Mouse (Mus musculus): ENCODE data around the gene Itgb3.
A peak's percentile ranks its signal among the peaks of the same experiment; 100 is the strongest.

Itgb3 gene

DNA sequence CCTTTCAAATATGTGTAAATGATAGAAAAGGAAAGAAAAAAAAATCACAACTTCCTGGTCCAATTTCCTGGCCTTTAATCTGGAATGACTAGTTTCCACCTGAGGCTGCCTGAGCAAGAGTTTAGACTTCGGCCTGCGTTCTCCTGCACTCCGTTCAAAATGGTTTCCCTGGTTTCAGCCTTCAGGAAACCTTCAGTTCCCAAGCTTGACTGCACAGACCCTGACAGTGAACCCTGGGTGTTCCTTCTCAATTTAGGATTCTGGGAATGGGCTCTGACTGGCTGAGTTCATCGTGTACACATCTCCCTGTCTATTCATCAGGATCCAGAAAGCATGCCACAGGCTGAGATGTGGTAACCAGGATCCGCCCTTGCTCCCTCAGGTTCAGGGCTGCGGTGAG lies 3.6 kb upstream of the Itgb3 start:
- no peak for TF ChIP-seq GATA4 (IDR thresholded peaks at IDR 0.05; ENCODE audit: insufficient replicate concordance, low read length)

DNA sequence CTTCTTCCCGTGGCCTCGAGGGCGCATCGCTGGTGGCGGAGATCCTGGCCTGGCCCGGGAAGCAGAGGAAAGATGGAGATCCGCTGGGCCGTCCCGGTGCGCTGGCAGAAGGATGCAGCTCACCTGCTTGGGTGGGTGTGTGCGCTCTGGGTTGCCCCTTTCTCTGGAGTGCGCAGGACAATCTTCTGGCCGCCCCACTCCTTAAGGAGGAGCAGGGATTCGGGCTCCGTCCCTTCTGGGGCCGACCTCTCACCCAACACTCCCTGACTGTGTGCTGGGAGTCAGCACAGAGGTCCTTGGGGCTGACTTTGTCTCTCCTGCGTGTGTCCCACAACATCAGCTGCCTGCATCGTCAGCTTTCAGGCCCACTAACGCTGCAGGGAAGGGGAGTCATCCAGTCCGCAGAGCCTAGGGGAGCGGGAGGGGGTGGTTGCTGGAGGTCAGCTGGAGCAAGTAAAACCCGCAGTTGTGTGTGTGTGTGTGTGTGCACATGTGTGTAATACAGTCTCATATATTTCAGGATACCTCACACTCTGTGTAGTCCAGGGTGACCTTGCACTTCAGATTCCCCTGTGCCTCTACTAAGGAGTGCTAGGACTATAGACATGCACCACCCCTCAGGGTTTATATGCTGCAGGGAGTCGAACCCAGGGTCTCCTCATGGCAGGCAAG lies 585 bp downstream of the Itgb3 start:
- TF ChIP-seq GATA4 (IDR thresholded peaks at IDR 0.05; ENCODE audit: insufficient replicate concordance, low read length) = no peak

DNA sequence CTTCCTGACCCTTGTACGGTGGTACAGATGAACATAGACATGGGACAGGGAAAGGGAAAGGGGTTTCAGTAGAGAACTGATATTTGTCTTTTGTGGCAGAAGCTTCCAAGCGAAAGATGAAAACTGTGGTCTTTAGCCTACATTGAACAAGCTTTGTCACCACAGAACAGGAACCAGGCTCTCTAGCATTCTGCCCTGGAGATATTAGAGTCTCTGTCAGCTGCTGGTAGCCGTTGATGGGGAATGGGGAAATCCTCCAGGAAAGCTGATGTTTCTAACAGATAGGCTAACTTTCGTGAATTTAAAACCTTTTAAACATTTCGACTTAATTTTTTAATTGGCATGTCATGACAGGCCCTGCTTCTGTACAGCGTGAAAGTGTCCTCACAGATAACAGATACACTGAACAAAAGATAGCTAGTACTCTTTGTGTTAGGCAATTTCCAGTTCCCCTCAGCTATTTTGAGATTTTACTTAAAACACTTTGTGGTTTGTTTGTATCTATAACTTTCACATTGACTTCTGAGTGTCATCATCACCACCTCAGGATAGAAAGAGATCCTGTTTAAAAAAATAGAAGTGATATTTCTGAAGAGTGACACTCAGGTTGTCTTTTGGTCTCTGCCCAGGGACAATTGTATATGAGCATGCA lies 1.4 kb downstream of the Itgb3 start:
- TF ChIP-seq GATA4 (IDR thresholded peaks at IDR 0.05; ENCODE audit: insufficient replicate concordance, low read length) = no peak

DNA sequence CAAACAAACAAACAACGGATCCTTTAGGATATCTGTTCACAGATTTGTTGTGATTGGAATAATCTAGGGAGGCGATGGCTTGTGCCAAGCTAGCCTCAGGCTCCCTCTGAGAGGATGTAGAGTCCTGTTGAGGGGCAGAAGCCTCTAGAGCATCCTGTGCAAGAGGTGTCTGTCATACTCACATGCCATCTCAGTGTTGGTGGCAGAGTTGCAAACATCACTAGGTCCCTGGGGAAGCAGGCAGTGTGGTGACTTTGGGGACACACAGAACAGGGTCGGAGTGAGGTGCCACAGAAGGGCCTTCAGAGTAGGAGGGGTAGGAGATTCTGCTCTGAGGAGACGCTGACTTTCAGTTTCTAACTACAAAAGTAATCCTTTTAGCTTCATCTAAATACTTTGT lies 1.9 kb downstream of the Itgb3 start:
- TF ChIP-seq GATA4 (IDR thresholded peaks at IDR 0.05; ENCODE audit: insufficient replicate concordance, low read length) = no peak

DNA sequence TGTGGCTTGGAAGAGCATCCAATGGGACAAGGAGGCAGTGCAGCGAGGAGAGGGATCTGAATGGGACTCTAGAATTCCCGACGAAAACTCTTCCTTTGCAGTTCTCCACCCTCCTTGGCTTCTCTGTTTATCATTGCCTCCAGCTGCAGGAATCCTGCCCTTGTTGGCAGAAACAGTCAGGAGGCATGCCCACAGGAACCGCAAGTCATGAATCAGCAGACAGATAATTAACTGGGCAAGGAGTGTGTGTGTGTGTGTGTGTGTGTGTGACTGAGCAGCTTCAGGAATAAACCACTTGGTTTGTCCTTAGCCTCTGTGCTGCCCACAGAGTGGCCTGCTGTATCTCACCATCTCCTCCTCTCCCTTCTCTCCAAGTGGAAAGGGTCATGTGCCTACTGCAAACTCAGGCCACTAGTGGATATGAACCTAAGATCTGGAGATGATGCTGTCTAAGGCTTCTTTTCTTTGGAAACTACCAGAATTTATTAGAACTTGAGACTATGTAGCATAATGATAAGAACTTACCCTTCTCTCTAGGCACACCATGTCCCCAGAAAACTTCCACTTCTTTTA lies 3.9 kb downstream of the Itgb3 start:
- TF ChIP-seq GATA4 (IDR thresholded peaks at IDR 0.05; ENCODE audit: insufficient replicate concordance, low read length) = no peak

DNA sequence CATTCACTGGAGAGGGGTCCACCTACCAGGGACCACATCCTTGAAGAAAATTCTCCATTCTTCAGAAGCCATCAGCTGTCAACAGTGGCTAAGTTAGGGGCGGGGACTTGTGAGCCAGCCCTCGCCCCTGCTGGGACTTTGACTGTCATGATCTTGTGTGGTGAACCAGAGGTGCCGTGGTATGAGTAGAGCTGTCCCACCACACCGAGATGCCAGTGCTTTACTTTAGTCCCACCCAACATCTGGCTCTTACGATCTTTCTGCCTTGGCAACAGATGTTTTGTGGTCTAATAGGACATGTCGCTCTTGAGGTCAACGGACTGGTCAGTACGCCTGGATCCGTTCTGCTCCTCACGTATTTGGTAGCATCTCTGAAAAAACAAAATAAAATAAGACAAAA lies 5.8 kb downstream of the Itgb3 start:
- TF ChIP-seq GATA4 (IDR thresholded peaks at IDR 0.05; ENCODE audit: insufficient replicate concordance, low read length) = no peak

DNA sequence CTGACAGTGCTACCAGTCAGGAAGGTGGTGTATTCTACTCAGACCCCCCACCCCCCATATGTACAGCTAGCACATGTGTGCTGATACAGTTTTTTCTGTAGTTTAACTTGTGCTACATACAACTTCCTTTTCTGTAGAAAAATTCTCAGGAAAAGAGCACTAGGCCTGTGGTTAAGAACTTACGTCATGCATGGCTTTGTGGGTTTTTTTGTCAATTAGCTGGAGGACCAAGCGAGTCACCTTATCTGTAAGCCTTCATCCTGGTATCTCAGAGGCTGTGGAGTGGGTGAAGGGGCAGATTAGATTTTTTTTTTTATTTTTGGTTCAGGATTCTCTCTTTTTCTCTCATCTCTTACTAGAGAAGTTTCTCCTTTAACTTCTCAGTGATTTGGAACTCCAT lies 6.3 kb downstream of the Itgb3 start:
- no peak for TF ChIP-seq GATA4 (IDR thresholded peaks at IDR 0.05; ENCODE audit: insufficient replicate concordance, low read length)

DNA sequence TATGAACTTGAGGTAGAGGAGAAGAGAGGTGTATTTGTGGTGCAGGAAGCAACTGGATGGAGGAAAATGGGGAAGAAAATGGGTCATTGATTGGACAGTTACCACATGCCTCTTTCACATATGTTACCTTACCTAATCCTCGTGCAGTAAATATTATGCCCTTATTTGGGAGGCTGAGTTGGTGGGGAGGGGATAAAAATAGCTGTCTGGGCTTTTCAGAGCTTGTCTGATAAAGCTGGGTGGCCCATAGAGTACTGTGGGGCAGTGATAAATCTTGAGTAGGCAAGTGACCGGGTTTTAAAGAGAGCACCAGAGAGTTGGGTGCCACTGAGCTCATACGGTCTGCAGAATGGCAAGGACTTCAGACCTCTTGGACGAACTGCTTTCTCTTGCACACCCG lies 8.4 kb downstream of the Itgb3 start:
- TF ChIP-seq GATA4 (IDR thresholded peaks at IDR 0.05; ENCODE audit: insufficient replicate concordance, low read length) = no peak

DNA sequence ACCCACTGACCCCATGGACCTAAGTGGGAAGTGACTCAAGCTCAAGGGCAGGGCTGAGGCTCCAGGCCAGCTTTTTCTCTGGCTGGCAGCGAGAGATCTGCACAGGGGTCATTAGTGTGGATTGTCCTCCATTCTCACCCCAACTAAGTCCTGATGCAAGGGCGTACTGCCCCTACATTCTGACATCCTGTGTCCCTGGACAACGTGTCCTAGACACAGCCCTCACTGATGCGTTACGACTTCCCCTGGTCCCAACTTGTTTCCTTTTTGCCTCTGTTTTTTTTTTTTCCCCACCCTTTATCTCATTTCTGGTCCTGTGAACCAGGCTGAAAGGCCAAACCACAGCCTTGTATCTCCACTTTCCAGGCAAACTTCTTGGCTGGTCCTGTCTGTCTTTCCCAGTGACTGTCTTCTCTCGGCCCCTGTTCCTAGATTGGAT lies 10.9 kb downstream of the Itgb3 start:
- peak; percentile 94 for TF ChIP-seq GATA4 (IDR thresholded peaks at IDR 0.05; ENCODE audit: insufficient replicate concordance, low read length)

DNA sequence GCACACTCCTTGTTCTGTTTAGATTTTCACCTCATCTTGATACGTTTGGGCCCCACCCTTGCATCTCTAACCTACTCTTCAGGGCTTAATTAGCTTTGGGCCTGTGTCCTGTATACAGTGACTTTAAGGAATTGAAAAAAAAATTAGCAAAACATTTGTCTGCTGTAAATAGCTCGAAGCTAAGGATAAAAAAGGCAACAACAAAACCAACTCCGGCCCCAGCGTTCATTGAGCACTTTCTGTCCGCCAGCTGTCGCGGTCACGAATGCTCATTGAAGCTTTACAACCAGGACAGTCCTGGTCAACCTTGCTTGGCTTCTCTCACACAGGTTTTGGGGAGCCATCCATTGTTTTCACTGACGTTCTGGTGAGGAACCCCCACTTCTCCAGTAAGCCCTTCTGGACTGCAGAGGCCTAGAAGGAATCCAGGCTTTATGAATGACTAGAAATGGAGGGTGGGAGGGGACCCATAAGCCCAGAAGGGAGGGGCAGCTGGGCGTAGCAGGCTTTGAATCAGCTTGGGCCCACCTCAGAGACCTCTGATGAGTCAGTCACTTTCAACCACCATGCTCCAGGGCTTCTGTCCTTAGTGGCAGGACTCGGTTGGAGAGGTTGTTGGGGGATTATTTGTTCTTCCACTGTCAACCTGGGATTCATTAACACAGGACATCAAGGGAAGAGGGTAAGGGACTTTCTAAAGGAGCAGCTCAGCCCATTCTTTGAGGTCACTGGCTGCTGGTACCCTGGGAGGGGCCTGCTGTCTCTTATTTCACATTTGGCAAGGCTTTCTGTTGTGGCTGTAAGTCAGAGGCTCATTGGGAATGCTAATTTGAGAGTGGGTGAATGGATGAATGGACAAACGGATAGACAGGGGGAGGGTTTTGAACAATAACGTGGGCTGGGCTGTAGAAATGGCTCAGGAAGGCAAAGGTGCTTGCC lies 11.6 kb downstream of the Itgb3 start:
- no peak for TF ChIP-seq GATA4 (IDR thresholded peaks at IDR 0.05; ENCODE audit: insufficient replicate concordance, low read length)

DNA sequence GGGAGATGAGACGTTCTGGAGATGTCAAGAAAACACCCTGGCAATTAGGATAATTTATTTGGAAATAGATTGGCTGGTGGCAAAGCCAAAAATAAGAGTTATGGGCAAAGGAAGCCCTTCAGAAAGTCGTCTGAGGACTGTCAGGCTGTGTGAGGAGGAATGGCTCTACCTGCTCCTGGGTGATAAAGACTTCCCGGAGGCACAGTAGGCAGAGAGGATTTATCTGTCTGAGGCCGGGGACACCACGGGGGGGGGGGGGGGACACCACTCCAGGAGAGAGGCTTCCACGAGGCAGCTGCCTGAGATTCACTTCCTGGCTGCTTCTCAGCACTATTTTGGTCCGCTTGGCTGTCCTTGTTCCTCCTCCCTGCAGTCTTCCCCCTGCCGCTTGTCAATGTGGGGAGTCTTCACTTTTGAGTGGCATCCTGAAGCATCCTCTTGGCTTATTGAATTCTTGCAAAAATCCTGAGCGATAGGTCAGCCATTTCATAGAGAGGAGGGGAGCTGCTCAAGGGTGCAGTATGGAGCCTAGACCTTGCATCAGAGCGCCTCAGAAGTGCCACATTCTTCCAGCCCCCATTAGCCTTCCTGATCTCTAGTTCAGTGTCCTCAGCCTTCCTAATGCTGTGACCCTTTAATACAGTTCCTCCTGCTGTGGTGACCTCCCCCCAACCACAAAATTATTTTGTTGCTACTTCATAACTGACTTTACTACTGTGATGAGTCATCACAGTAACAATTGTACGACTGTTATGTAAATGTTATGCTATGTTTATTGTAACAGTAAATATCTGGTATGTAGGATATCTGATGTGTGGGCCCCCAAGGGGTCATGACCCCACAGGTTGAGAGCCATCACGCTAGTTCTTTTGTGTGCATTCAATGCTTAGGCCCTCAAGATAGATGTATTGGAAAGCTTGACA lies 14.5 kb downstream of the Itgb3 start:
- no peak; the same call in 1 of the 2 replicates for TF ChIP-seq GATA4 (IDR thresholded peaks at IDR 0.05; ENCODE audit: insufficient replicate concordance, low read length)

DNA sequence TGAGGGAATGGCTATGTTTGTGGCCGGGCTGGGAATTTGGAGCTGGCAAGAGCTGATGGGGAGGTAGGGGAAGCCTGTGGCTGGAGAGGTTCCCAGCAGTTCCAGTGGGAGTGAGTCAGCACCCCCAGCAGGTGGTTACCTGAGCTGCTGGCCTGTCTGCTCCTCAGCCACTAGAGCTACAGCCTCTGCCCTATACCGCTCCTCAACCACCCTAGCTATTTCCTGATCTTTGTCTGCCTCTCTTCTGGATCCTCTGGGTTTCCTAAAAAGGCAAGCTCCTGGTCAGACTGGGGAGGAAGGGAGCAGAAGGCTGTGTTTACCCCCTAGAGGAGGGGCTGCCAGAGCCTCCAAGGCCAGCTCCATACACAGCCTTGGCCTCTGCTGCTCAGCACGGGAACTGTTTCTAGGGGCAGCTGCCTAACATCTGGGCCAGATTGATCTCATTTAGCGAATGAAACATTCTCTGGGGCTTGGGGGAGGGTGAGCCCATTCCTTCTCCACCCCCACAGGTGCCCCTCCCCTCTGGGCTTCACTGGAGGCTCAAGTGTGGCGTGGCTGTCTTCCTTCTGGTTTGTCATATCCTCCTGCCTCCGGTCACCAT lies 17.1 kb downstream of the Itgb3 start:
- TF ChIP-seq GATA4 (IDR thresholded peaks at IDR 0.05; ENCODE audit: insufficient replicate concordance, low read length) = no peak

DNA sequence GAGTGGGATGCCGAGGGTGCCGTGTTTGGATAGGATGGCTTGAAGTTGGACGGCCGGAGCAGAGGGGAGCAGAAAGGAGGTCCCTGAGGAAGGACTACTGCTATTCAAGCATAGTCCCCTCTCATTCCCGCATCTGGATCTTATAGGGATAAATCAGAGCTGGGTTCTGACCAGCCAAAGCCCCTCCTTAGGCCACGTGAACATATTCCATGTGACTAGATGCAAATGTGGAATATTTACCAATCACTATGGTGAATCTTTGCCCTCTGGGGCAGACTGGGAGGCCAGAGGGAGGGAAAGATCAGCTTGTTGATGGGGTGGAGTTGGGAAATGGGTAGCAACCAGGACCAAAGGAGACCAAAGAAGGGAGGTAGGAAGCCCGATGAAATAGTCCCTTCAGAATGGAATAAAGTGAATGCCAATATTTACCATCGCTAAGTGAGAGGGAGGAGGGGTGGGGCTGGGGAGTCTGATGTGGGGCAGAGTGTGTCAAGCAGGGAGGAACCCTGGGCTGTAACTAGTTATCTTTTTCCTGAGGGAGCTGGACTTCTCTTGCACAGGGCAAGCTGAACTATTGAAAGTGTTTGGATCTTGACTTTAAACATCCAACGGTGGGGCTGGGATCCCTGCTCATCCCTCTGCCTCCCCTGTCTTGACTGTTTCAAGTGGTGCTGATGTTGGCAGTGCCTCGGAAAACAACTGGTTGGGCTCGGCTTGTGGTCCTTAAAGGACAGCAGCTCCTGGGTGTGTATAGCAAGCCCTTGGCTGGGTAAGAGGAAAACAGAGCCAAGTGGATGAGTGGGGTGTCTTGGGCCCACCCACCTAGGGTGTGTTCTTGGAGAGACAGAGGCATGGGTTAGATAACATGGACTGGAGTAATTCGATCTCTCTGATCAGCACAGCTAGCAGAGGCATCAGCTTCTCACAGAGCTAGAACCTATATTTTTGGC lies 17.9 kb downstream of the Itgb3 start:
- TF ChIP-seq GATA4 (IDR thresholded peaks at IDR 0.05; ENCODE audit: insufficient replicate concordance, low read length) = no peak

Data from liver, adult (tissue).